Mouse (Mus musculus): Measurements from ENCODE around the gene Smg1.

DNA sequence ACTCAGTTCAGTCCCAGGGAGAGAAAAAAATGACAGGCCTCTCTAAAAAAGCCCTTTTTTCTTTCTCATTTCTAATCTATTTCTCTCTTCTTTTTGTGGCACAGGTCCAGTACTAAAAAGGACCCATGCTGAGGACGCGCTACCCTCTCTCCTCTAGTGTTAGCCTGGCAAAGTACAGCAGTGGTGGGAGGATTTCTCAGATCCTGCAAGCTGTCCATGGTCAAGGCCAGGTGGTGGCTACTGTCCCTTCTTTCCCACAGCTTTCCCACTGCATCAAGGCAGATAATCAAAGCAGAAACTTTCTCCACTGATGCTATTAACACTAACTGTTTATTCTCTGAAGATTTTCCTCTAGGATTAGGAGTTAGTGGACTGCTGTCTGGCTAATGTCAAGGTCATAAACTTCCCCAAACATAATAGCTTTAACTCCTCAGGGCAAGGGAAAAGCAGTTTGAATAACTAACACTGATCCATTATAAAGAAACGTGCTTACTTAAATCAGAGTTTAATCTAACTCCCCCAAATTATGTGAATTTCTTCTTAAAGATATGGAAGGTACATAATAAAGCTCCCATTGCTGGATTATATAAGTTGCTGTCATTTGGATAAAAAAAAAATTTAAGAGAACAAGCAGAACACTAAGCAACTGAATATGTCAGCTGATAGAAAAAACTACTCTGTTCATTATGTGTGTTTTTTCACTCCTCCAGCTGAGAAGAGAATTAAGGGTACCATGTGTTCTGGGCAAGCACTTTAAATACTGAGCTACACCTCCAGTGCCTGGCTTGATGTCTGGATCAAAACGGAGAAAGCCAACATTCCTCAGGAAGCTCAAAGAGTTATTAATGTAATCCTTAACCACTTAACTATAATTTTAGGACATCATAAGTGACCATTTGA lies 119.7 kb downstream of the Smg1 start:
- TF ChIP-seq POLR2A (IDR thresholded peaks at IDR 0.05; ENCODE audit: borderline replicate concordance, extremely low read depth, low read depth, low read length) (no peak), CTCF (IDR thresholded peaks at IDR 0.05; ENCODE audit: insufficient read depth, low read length) (no peak)
